Mouse (Mus musculus) embryo, embryonic 11 days (tissue): ENCODE measurements around the gene Smarcd1.
"Not testable (repeated sequence)": the region's sequence is repeated elsewhere in the genome, so short reads cannot be mapped to it uniquely, and the experiment has no call there.

Experiments used
- DNase-seq: peaks from one replicate; pipeline ENCODE4 v3.0.0-alpha.2; 2015

The Smarcd1 gene

GRCm38 (mm10) chr15:99715982-99716746 is 14.2 kb downstream of the Smarcd1 start:
- DNase-seq = no peak

- no peak for DNase-seq
Measured at GRCm38 (mm10) chr15:99716814-99717213, 14.9 kb downstream of the Smarcd1 start.

- no peak for DNase-seq
Measured at GRCm38 (mm10) chr15:99717386-99718334, 15.7 kb downstream of the Smarcd1 start, which contains the start of gene Gpd1. Gene Gpd1, plus strand, starts transcription at chr15:99717515.

- DNase-seq = no peak
Measured at GRCm38 (mm10) chr15:99718461-99719021, 16.6 kb downstream of the Smarcd1 start.

GRCm38 (mm10) chr15:99719865-99720264 is 17.9 kb downstream of the Smarcd1 start:
- DNase-seq = no peak

GRCm38 (mm10) chr15:99721921-99722743 is 20.2 kb downstream of the Smarcd1 start:
- DNase-seq = no peak

GRCm38 (mm10) chr15:99723120-99723514 is 21.2 kb downstream of the Smarcd1 start:
- no peak for DNase-seq

GRCm38 (mm10) chr15:99723515-99724291 is 21.8 kb downstream of the Smarcd1 start:
- no peak for DNase-seq

- peak; percentile 86 for DNase-seq
Measured at GRCm38 (mm10) chr15:99724292-99725021, 22.5 kb downstream of the Smarcd1 start.

- peak; percentile 97 for DNase-seq
Measured at GRCm38 (mm10) chr15:99725341-99726155, 23.6 kb downstream of the Smarcd1 start, which contains the start of gene Cox14. Gene Cox14, plus strand, starts transcription at chr15:99725618.

- no peak for DNase-seq
Measured at GRCm38 (mm10) chr15:99726549-99726948, 24.6 kb downstream of the Smarcd1 start.

- DNase-seq = not testable (repeated sequence)
Measured at GRCm38 (mm10) chr15:99727039-99727438, 25.1 kb downstream of the Smarcd1 start.

GRCm38 (mm10) chr15:99727525-99727924 is 25.6 kb downstream of the Smarcd1 start:
- no peak for DNase-seq

- no peak for DNase-seq
Measured at GRCm38 (mm10) chr15:99728211-99728610, 26.3 kb downstream of the Smarcd1 start.

GRCm38 (mm10) chr15:99729056-99729783 is 27.3 kb downstream of the Smarcd1 start:
- DNase-seq = no peak

GRCm38 (mm10) chr15:99731167-99731566 is 29.2 kb downstream of the Smarcd1 start:
- no peak for DNase-seq

GRCm38 (mm10) chr15:99731678-99732077 is 29.7 kb downstream of the Smarcd1 start:
- DNase-seq = no peak

GRCm38 (mm10) chr15:99733186-99733585 is 31.3 kb downstream of the Smarcd1 start:
- DNase-seq = no peak

- DNase-seq = no peak
Measured at GRCm38 (mm10) chr15:99735631-99736030, 33.7 kb downstream of the Smarcd1 start.
